Mouse (Mus musculus): Measurements from ENCODE around the gene Tssk1.

Gene Tssk1

GRCm38 (mm10) chr16:17893923-17894322 is at the start of gene Tssk1:
TSS of gene Tssk1 (plus strand) at chr16:17894223.
- DNase-seq (ENCODE audit: low spot score) = no peak

GRCm38 (mm10) chr16:17848431-17848830 is 45.6 kb upstream of the Tssk1 start:
- DNase-seq (ENCODE audit: low spot score) = no peak

GRCm38 (mm10) chr16:17848928-17849327 is 45.1 kb upstream of the Tssk1 start:
- DNase-seq (ENCODE audit: low spot score) = peak; percentile 65

- no peak for DNase-seq (ENCODE audit: low spot score)
These were observed 44.5 kb upstream of the Tssk1 start for GRCm38 (mm10) chr16:17849486-17849885.

- no peak for DNase-seq (ENCODE audit: low spot score)
These were observed 42.7 kb upstream of the Tssk1 start for GRCm38 (mm10) chr16:17851331-17851730.

- DNase-seq (ENCODE audit: low spot score) = no peak
These were observed 42.2 kb upstream of the Tssk1 start for GRCm38 (mm10) chr16:17851860-17852259.

- DNase-seq (ENCODE audit: low spot score) = no peak
These were observed 40.8 kb upstream of the Tssk1 start for GRCm38 (mm10) chr16:17853263-17853662.

- no peak for DNase-seq (ENCODE audit: low spot score)
These were observed 36.9 kb upstream of the Tssk1 start for GRCm38 (mm10) chr16:17857157-17857556.

GRCm38 (mm10) chr16:17858592-17858991 is 35.4 kb upstream of the Tssk1 start:
- DNase-seq (ENCODE audit: low spot score) = no peak

GRCm38 (mm10) chr16:17865293-17865692 is 28.7 kb upstream of the Tssk1 start:
- DNase-seq (ENCODE audit: low spot score) = no peak

- DNase-seq (ENCODE audit: low spot score) = no peak
These were observed 28.3 kb upstream of the Tssk1 start for GRCm38 (mm10) chr16:17865770-17866169.

- DNase-seq (ENCODE audit: low spot score) = no peak
These were observed 22.8 kb upstream of the Tssk1 start for GRCm38 (mm10) chr16:17871248-17871647.

GRCm38 (mm10) chr16:17872995-17873394 is 21.0 kb upstream of the Tssk1 start:
- DNase-seq (ENCODE audit: low spot score) = no peak

GRCm38 (mm10) chr16:17875174-17875573 is 18.8 kb upstream of the Tssk1 start:
- no peak for DNase-seq (ENCODE audit: low spot score)

GRCm38 (mm10) chr16:17876096-17876495 is 17.9 kb upstream of the Tssk1 start:
- DNase-seq (ENCODE audit: low spot score) = no peak

GRCm38 (mm10) chr16:17879571-17879970 is 14.5 kb upstream of the Tssk1 start:
- no peak for DNase-seq (ENCODE audit: low spot score)

- no peak for DNase-seq (ENCODE audit: low spot score)
These were observed 11.8 kb upstream of the Tssk1 start for GRCm38 (mm10) chr16:17882196-17882595.

GRCm38 (mm10) chr16:17884116-17884515 is 9.9 kb upstream of the Tssk1 start:
- DNase-seq (ENCODE audit: low spot score) = no peak

GRCm38 (mm10) chr16:17889689-17890341 is 4.2 kb upstream of the Tssk1 start:
- no peak for DNase-seq (ENCODE audit: low spot score)

- no peak for DNase-seq (ENCODE audit: low spot score)
These were observed 3.7 kb upstream of the Tssk1 start for GRCm38 (mm10) chr16:17890342-17890727.

- no peak for DNase-seq (ENCODE audit: low spot score)
These were observed 3.0 kb upstream of the Tssk1 start for GRCm38 (mm10) chr16:17890917-17891566.

- peak; percentile 93 for DNase-seq (ENCODE audit: low spot score)
These were observed 2.5 kb upstream of the Tssk1 start, which contains the start of gene Gm20518 for GRCm38 (mm10) chr16:17891567-17891959. TSS of gene Gm20518 (minus strand) at chr16:17891671.

- no peak for DNase-seq (ENCODE audit: low spot score)
These were observed 1.4 kb upstream of the Tssk1 start for GRCm38 (mm10) chr16:17892606-17893005.

- DNase-seq (ENCODE audit: low spot score) = no peak
These were observed 2.1 kb downstream of the Tssk1 start for GRCm38 (mm10) chr16:17896091-17896490.
